ENCODE assay signal across 22 mouse cellular contexts in genomic region chr2:167928002-167928526, GRCm38 (mm10). TPM values are rescaled to one million over a fixed set of nuclear protein-coding genes. Genes with fewer than 3 reads are reported as not detected.
DNase-seq lines count a peak whose midpoint lies in the region; ATAC-seq lines count a peak whose summit lies in the region.
"Had no signal": no experiment of that assay in that cellular context is flagged by ENCODE, and none has a peak within 500 bp of the region (broad histone marks: within the 10 kb centered on the region; RNA-seq: fewer than 3 reads in every experiment).

No protein-coding gene starts in this region.

- ATAC-seq in CD4-positive, CD25-positive, alpha-beta regulatory T cell, adult 4 months, result no peak
- ATAC-seq in megakaryocyte, adult 5-6 weeks (ENCODE audit: poor library complexity, severe bottlenecking), result no peak
- ATAC-seq: activated CD4-positive, CD25-positive, alpha-beta regulatory T cell, adult 4 months; forebrain, embryonic 14.5 days; inflammation-experienced regulatory T-cells, adult 6 months; Patski had no signal

- peak; percentile 63 for DNase-seq in CD4-positive, CD25-positive, alpha-beta regulatory T cell, adult 2 months (ENCODE audit: low read depth, low spot score)
- peak; percentile 46 for DNase-seq in kidney, postnatal 10 days
- no peak for DNase-seq in kidney, postnatal 14 days
- peak; percentile 64 for DNase-seq in induced T-regulatory cell, adult 2 months (ENCODE audit: low read depth)
- no peak for DNase-seq in spleen, postnatal 4 days (ENCODE audit: low spot score in 2 of 2)
- DNase-seq: adrenal gland, adult 2 months; adrenal gland, postnatal 25 days; cerebellum, postnatal 14 days; embryo, embryonic 11 days; gastrocnemius, adult 2 months; gastrocnemius, postnatal 25 days had no signal

- no peaks in the 10 kb centered on the region for H3K27me3 ChIP-seq in megakaryocyte, embryonic 14.5 days (replicated peaks)
- H3K27me3 ChIP-seq: embryonic facial prominence, embryonic 15.5 days; heart, embryonic 13.5 days; Patski had no signal

- no peaks in the 10 kb centered on the region for H3K36me3 ChIP-seq in megakaryocyte, embryonic 14.5 days (replicated peaks; ENCODE audit: low read length)
- H3K36me3 ChIP-seq: embryonic facial prominence, embryonic 15.5 days; forebrain, embryonic 10.5 days; heart, embryonic 13.5 days had no signal

- peak overlapping the region; percentile 75 for H3K4me3 ChIP-seq in megakaryocyte, embryonic 14.5 days (replicated peaks)
- H3K4me3 ChIP-seq: embryonic facial prominence, embryonic 15.5 days; erythroblast, embryonic 14.5 days; forebrain, embryonic 10.5 days; gastrocnemius, adult 2 months; heart, embryonic 13.5 days had no signal

- H3K9me3 ChIP-seq in megakaryocyte, embryonic 14.5 days, result no peaks in the 10 kb centered on the region
- H3K9me3 ChIP-seq: embryonic facial prominence, embryonic 15.5 days; forebrain, embryonic 10.5 days; heart, embryonic 13.5 days had no signal

- peaks cover 88% of the 10 kb centered on the region for H3K4me1 ChIP-seq in megakaryocyte, embryonic 14.5 days

RNA-seq across cellular contexts. Expression of gene Ptpn1, which starts 3.8 kb away (rescaled TPM):
- polyA plus RNA-seq in CD4-positive, CD25-positive, alpha-beta regulatory T cell, adult 4 months (2017; shearing (Covaris generic)), result 100 to 1,000 TPM in 1 of 2 experiments, 10 to 100 TPM in 1; 99.2 to 126 TPM
- polyA plus RNA-seq in megakaryocyte, embryonic 14.5 days (2012; ENCODE audit: insufficient read depth, low replicate concordance), result 120 and 139 TPM in 2 replicates
- total RNA-seq in megakaryocyte, adult 5-6 weeks (2015), result 49.1 and 54.8 TPM in 2 replicates
- 145 and 151 TPM in 2 replicates for total RNA-seq in megakaryocyte, adult 5-6 weeks (2017)

Comparison
In these comparisons a context has a peak if more than half of its experiments do, and no peak if none do; other contexts are left out.
1. DNase-seq: peak in CD4-positive, CD25-positive, alpha-beta regulatory T cell, adult 2 months (single experiment), kidney, postnatal 10 days (single experiment) and induced T-regulatory cell, adult 2 months (single experiment); none in kidney, postnatal 14 days (single experiment) and spleen, postnatal 4 days (0 of 2).